Mouse (Mus musculus): ENCODE data around the gene Cytip.

DNA sequence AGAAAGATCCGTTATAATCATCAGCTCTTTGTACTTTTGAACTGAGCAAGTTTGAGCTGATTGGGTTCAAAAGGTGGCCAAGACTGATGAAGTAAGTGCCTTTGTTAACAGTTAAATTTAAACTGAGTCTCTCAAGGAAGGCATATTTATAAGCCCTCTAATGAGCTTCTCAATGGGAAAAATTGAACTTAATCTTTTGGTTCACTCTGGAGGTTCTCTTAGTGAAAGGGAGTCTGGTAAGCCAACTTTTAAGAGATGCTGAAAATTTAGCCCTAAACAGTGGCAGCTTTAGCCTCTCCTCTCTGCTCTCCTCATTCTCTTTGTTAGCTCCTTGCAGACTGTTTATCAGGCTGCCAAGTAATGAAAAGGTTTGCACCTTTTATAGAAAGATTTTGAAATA lies 100.5 kb downstream of the Cytip start:
- TF ChIP-seq CTCF (IDR thresholded peaks at IDR 0.05; ENCODE audit: extremely low read depth, insufficient read depth, insufficient read length, insufficient replicate concordance): no peak
- no peak for TF ChIP-seq POLR2A (IDR thresholded peaks at IDR 0.05; ENCODE audit: low read depth, low read length)
